Mouse (Mus musculus): ENCODE measurements around the gene Adap1. TPM values are rescaled to one million over a fixed set of nuclear protein-coding genes. Genes with fewer than 3 reads are reported as not detected.

The Adap1 gene
- 124 and 132 TPM in 2 replicates for polyA plus RNA-seq (2015; fragmentation: Nextera tagmentation; extraction: Ambion mirVana)

DNA sequence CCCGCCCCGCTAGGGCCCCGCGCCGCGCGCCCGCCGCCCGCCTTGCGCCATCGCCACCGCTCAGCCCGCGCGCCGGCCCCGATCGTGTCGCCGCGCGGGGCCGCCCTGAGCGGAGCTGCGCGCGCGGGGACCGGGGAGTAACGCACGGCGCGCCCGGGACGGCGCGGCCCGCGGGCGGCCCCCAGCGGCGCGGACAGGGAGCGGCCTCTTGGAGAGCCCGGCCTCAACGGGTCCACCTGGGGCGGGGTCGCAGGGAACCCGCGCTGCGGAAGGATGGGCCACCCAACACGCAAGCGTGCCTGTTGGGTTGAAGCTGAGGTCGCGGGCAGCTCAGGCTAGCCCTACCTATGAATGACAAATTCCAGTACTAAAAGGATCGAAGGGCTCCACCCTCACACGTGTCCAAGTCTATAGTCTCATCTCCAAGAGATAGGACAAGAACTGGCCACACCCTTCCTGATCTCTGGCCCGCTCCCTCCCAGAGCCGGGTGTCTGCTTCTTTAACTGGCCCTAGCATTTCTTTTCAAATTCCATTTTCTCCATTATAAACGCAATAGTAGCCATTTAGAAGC lies at the start of gene Adap1:
Gene Adap1 (minus strand): TSS at position 228 of the 572 bp plus-strand sequence.
- peak; percentile 88 for ATAC-seq (ENCODE audit: low FRiP score, low read depth)
- H3K9ac ChIP-seq = peak within 1 kb of the TSS; percentile 92
- H3K4me2 ChIP-seq = peak within 1 kb of the TSS; percentile 76
- peaks cover 3% of the 10 kb centered on the region; the same call in 1 of the 2 replicates for H3K27me3 ChIP-seq
- H3K4me1 ChIP-seq (replicated peaks) = peaks cover 28% of the 10 kb centered on the region
- no peaks in the 10 kb centered on the region for H3K36me3 ChIP-seq
- H3K27ac ChIP-seq (replicated peaks) = peak within 1 kb of the TSS; percentile 81
- H3K9me3 ChIP-seq = no peaks in the 10 kb centered on the region
- WGBS = 4% methylated on average over 50 of the region's 61 CpGs
- peak within 1 kb of the TSS; percentile 83 for H3K4me3 ChIP-seq

- Histone ChIP-seq H3K4me1 (replicated peaks) (peaks cover 46% of the 10 kb centered on the region), H3K36me3 (no peaks in the 10 kb centered on the region), H3K27ac (replicated peaks) (no peak overlapping the region), H3K9ac (no peak overlapping the region), H3K9me3 (no peaks in the 10 kb centered on the region), H3K27me3 (no peaks in the 10 kb centered on the region), H3K4me2 (no peak overlapping the region), H3K4me3 (no peak overlapping the region)
- no peak for ATAC-seq (ENCODE audit: low FRiP score, low read depth)
- WGBS = 87% methylated on average over 2 of the region's 2 CpGs
These were observed 49.4 kb upstream of the Adap1 start for GRCm38 (mm10) chr5:139374841-139375240.

DNA sequence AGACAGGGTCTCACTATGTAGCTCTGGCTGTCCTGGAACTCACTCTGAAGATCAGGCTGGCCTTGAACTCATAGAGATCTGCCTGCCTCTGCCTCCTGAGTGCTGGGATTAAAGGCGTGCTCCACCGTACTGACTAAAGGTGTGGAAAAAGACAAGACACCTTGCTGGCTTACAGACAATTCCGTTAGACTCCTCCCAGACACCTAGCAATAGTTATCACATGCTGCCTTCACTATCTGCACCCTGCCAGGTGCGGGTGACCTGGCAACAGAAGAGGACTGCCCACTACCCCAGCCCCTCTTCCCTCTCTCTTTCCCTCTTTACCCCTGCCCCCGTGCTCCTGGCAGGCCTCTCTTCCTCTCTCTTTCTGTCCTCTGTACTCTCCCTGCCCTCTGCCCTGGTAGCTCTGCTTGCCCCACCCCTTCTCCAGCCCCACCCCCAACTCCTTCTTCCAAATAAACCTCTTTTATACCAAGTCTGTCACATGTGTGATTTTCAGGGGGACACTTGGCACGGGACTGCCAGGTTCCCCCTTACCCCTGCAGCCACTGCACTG lies 48.5 kb upstream of the Adap1 start:
- Histone ChIP-seq H3K9me3 (no peaks in the 10 kb centered on the region), H3K4me3 (no peak overlapping the region), H3K4me2 (no peak overlapping the region), H3K27ac (replicated peaks) (no peak overlapping the region), H3K4me1 (replicated peaks) (peaks cover 38% of the 10 kb centered on the region), H3K9ac (no peak overlapping the region), H3K36me3 (no peaks in the 10 kb centered on the region), H3K27me3 (no peaks in the 10 kb centered on the region)
- no peak for ATAC-seq (ENCODE audit: low FRiP score, low read depth)
- WGBS = 86% methylated on average over 6 of the region's 6 CpGs

DNA sequence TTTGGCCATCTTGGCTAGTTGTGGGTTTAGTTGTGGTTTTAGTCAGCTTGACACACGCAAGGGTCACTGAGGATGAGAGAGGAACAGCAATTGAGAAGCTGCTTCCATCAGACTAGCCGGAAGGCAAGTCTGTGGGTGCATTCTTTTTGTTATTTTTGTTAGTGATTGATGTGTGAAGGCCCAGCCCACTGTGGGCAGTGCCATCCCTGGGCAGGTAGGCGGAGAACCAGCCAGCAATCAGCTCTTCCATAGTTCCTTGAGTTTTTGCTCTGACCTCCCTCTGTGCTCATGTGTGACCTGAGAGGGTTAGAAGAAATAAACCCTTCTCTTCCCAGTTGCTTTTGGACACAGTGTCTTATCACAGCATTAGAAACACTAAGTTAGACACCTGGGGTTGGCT lies 47.7 kb upstream of the Adap1 start:
- no peaks in the 10 kb centered on the region for H3K9me3 ChIP-seq
- no peak overlapping the region for H3K9ac ChIP-seq
- 89% methylated on average over 3 of the region's 3 CpGs for WGBS
- no peak overlapping the region for H3K4me3 ChIP-seq
- H3K36me3 ChIP-seq = no peaks in the 10 kb centered on the region
- no peaks in the 10 kb centered on the region for H3K27me3 ChIP-seq
- no peak overlapping the region for H3K27ac ChIP-seq (replicated peaks)
- H3K4me1 ChIP-seq (replicated peaks) = peaks cover 37% of the 10 kb centered on the region
- no peak overlapping the region for H3K4me2 ChIP-seq
- ATAC-seq (ENCODE audit: low FRiP score, low read depth) = no peak

GRCm38 (mm10) chr5:139371631-139372401 lies 46.4 kb upstream of the Adap1 start:
- no peaks in the 10 kb centered on the region for H3K9me3 ChIP-seq
- ATAC-seq (ENCODE audit: low FRiP score, low read depth) = peak; percentile 94

DNA sequence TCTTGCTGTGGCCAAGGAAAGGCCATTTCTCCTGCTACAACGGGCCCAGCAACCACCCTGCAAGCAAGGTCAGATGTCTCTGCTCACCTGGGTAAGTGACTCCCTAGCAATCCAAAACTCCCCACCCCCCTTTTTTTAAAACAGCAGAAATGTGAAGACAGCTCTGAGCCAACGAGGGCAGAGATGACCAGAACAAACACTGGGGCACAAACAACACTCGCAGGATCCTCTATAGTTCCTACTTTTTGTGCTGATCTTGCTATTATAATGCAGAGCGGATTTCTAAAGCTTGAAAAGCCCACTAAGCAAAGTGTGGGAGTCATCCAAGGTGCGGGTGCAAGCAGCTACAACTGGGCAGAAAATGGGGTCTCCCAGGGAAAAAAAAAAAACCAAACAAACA lies 45.7 kb upstream of the Adap1 start:
- WGBS = 52% methylated on average over 5 of the region's 5 CpGs
- no peaks in the 10 kb centered on the region for H3K36me3 ChIP-seq
- peak overlapping the region; percentile 87 for H3K4me2 ChIP-seq
- H3K4me3 ChIP-seq = peak overlapping the region; percentile 81
- ATAC-seq (ENCODE audit: low FRiP score, low read depth) = no peak
- peak overlapping the region; percentile 95 for H3K9ac ChIP-seq
- no peaks in the 10 kb centered on the region for H3K9me3 ChIP-seq
- peak overlapping the region; percentile 90; the same call in 1 of the 2 replicates for H3K27ac ChIP-seq (replicated peaks)
- no peaks in the 10 kb centered on the region for H3K27me3 ChIP-seq
- H3K4me1 ChIP-seq (replicated peaks) = peaks cover 31% of the 10 kb centered on the region

More at GRCm38 (mm10) chr5:139371631-139372401, 46.4 kb upstream of the Adap1 start:
- no peaks in the 10 kb centered on the region for H3K27me3 ChIP-seq
- peak overlapping the region; percentile 87 for H3K4me2 ChIP-seq
- H3K27ac ChIP-seq (replicated peaks) = peak overlapping the region; percentile 90
- no peaks in the 10 kb centered on the region for H3K36me3 ChIP-seq
- WGBS = 2% methylated on average over 39 of the region's 39 CpGs
- H3K4me3 ChIP-seq = peak overlapping the region; percentile 81
- H3K9ac ChIP-seq = peak overlapping the region; percentile 95
- H3K4me1 ChIP-seq (replicated peaks) = peaks cover 31% of the 10 kb centered on the region

- Histone ChIP-seq H3K4me1 (replicated peaks) (peaks cover 32% of the 10 kb centered on the region), H3K27ac (replicated peaks) (no peak overlapping the region), H3K9ac (no peak overlapping the region), H3K4me3 (no peak overlapping the region), H3K36me3 (no peaks in the 10 kb centered on the region), H3K27me3 (no peaks in the 10 kb centered on the region), H3K4me2 (peak overlapping the region; percentile 15; the same call in 1 of the 2 replicates), H3K9me3 (no peaks in the 10 kb centered on the region)
- ATAC-seq (ENCODE audit: low FRiP score, low read depth) = no peak
- WGBS = 93% methylated on average over 6 of the region's 6 CpGs
These were observed 44.9 kb upstream of the Adap1 start for GRCm38 (mm10) chr5:139370336-139370735.

- H3K9ac ChIP-seq = no peak overlapping the region
- peaks cover 43% of the 10 kb centered on the region for H3K4me1 ChIP-seq (replicated peaks)
- no peak overlapping the region for H3K4me2 ChIP-seq
- WGBS = 85% methylated on average over 11 of the region's 11 CpGs
- H3K36me3 ChIP-seq = no peaks in the 10 kb centered on the region
- H3K27ac ChIP-seq (replicated peaks) = no peak overlapping the region
- no peaks in the 10 kb centered on the region for H3K27me3 ChIP-seq
- no peaks in the 10 kb centered on the region for H3K9me3 ChIP-seq
- no peak for ATAC-seq (ENCODE audit: low FRiP score, low read depth)
- H3K4me3 ChIP-seq = no peak overlapping the region
These were observed 43.4 kb upstream of the Adap1 start for GRCm38 (mm10) chr5:139368638-139369320.

DNA sequence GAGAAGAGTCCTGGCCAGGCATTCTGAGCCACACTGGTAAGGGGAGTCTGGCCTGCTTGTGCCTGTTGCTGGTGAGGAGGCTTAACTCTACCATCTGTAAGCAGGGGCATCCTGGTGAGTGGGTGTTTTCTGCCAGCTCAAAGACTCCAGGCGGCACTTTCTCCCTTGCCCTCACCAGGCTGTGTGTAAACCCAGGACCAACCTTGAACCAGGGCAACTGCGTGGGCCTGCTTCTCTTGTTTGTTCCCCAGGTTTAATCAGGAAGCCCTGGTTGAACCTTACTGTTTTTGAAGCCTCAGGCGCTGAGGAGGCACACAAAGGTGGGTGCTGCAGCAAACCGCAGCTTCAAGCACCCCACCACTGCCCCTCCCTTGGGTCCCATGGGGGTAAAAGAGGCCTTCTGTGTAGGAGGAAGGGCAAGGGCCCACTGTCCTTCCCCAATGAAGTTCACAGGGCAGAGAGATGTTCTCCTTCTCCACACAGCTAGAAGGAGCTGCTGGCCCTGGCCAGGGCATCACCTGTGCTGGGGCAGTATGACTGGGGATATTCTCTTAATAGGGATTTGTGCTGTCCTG lies 42.5 kb upstream of the Adap1 start:
- Histone ChIP-seq H3K9me3 (no peaks in the 10 kb centered on the region), H3K27ac (replicated peaks) (no peak overlapping the region), H3K9ac (no peak overlapping the region), H3K4me2 (no peak overlapping the region), H3K4me1 (replicated peaks) (peaks cover 42% of the 10 kb centered on the region), H3K4me3 (no peak overlapping the region), H3K36me3 (no peaks in the 10 kb centered on the region), H3K27me3 (no peaks in the 10 kb centered on the region)
- 92% methylated on average over 4 of the region's 4 CpGs for WGBS
- ATAC-seq (ENCODE audit: low FRiP score, low read depth) = no peak

- Histone ChIP-seq H3K4me3 (no peak overlapping the region), H3K9ac (no peak overlapping the region), H3K4me1 (replicated peaks) (peaks cover 30% of the 10 kb centered on the region), H3K27me3 (no peaks in the 10 kb centered on the region), H3K27ac (replicated peaks) (no peak overlapping the region), H3K36me3 (no peaks in the 10 kb centered on the region), H3K9me3 (no peaks in the 10 kb centered on the region), H3K4me2 (no peak overlapping the region)
- WGBS = 73% methylated on average over 11 of the region's 11 CpGs
- ATAC-seq (ENCODE audit: low FRiP score, low read depth) = no peak
These were observed 41.1 kb upstream of the Adap1 start for GRCm38 (mm10) chr5:139366484-139366883.

- Histone ChIP-seq H3K4me3 (no peak overlapping the region), H3K9me3 (no peaks in the 10 kb centered on the region), H3K4me1 (replicated peaks) (peaks cover 23% of the 10 kb centered on the region), H3K27ac (replicated peaks) (no peak overlapping the region), H3K27me3 (no peaks in the 10 kb centered on the region), H3K36me3 (no peaks in the 10 kb centered on the region), H3K9ac (no peak overlapping the region), H3K4me2 (no peak overlapping the region)
- ATAC-seq (ENCODE audit: low FRiP score, low read depth) = no peak
- 74% methylated on average over 1 of the region's 1 CpGs for WGBS
These were observed 40.4 kb upstream of the Adap1 start for GRCm38 (mm10) chr5:139365827-139366226.
